Mouse (Mus musculus): Measurements from ENCODE around the gene Smarca4. TPM values are rescaled to one million over a fixed set of nuclear protein-coding genes. Genes with fewer than 3 reads are reported as not detected.

Gene Smarca4
- total RNA-seq (2023): 87.8 TPM

DNA sequence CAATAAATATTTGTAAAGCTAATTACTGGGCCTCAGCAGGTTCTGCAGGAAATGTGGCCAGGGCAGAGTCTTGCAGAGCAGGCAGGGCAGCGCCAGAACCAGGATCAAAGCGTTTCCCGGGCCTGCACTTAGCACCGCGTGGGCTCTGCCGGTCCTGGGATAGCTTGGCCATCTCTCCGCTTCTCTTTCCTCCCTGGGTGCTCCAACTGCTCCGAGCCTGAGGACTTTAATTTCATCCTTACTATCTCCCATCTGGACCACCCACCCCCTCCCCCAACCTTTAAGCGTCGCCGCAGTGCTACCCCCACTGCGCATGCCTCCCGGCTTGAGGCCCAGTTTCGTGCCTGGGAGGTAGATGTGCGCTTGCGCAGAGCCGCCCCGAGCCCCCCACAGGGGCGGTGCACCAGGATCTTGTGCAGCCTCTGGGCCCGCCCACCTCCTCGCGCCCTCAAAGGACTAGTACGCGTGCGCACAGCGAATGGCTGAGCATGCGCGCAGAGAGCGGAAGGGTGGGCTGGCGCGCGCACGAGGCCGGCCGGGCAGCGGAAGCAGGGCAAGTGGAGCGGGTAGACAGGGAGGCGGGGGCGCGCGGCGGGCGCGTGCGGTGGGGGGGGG, at the start of gene Smarca4:
TSS of gene Smarca4 (plus strand) at position 553 of the 615 bp plus-strand sequence.

DNA sequence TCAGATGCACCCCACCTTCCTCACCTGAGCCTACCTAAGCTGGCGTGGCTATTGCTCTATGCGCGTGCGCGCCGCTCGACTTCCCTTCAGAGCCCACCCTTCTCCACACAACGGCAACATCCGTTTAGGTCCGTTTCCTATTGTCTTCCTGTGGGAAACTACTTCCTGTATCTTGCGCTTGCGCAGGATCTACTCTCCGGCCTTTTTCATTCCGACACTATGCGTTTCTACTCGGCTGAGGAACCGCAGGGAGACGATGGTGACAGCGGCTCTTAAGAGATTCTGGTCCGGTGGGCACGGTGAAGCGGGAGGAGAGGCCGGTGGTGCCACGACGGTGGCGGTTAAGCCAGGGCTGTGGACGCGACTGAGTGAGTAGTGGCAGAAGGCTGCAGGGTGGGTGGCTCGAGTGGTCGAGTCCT, 23.3 kb upstream of the Smarca4 start, which contains the start of the genes Timm29 and Yipf2:
TSS of gene Timm29 (plus strand) at position 20 of the 419 bp plus-strand sequence.
TSS of gene Yipf2 (minus strand) at position 126 of the 419 bp plus-strand sequence.

DNA sequence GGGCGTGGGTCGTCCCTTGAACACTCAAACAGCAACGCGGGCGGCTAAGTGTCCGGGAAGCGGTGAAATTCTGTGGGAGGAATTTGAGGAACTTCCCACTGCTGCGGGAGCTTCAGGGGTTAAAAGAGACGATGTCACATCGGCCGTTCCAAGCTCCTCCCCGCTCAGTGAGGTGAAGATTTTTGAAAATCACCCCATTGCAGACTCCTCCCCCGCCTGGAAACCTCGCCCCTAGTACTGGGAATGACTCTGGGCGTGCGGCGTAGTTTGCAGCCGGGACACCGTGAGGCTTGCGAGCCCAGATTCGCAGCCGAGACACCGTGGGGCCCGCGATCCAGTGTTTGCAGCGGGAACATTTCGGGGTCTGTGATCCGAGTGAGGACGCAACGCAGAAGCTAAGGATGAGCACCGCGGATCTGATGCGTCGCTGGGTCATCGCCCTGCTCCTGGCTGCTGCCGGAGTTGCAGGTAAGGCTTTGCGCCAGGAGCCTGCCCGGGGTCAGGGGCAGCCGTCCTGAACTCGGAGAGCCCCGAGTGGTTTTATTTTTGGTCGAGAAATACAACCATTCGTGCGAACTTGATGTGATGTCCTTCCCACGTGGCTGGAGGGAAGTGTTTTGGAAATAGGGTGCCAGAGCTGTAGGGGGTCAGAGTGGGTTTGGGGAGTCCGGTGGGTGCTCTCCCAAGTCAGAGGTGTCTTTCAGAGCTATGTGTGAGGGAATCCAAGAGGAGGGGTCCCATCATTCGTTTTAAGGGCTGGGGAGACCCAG, 107.6 kb downstream of the Smarca4 start, which contains the start of gene Ldlr:
TSS of gene Ldlr (plus strand) at position 107 of the 770 bp plus-strand sequence.

Other genes with a start within 250 kb of the Smarca4 start
- gene Ilf3, start 248.3 kb upstream of the Smarca4 start, total RNA-seq (2023): 101 TPM
- gene Qtrt1, start 204.3 kb upstream of the Smarca4 start, total RNA-seq (2023): 79.3 TPM
- gene Dnm2, start 191.3 kb upstream of the Smarca4 start, total RNA-seq (2023): 352 TPM
- 3.1 TPM for gene Tmed1, start 105.9 kb upstream of the Smarca4 start, total RNA-seq (2023)
- gene AB124611, start 90.0 kb upstream of the Smarca4 start, total RNA-seq (2023): 98.0 TPM
- gene Carm1, start 69.3 kb upstream of the Smarca4 start, total RNA-seq (2023): 73.5 TPM
- 26.6 TPM for gene Timm29, start 23.4 kb upstream of the Smarca4 start, total RNA-seq (2023)
- gene Yipf2, start 23.3 kb upstream of the Smarca4 start, total RNA-seq (2023): 8.5 TPM
- gene Ldlr, start 107.3 kb downstream of the Smarca4 start, total RNA-seq (2023): 24.1 TPM
- 2.7 TPM for gene Spc24, start 144.1 kb downstream of the Smarca4 start, total RNA-seq (2023)
- not detected for gene Kank2, start 182.6 kb downstream of the Smarca4 start, total RNA-seq (2023)
- not detected for gene Angptl8, start 219.3 kb downstream of the Smarca4 start, total RNA-seq (2023)
- 7.0 TPM for gene Dock6, start 236.5 kb downstream of the Smarca4 start, total RNA-seq (2023)

All from CD8-positive naive resting alpha-beta T cell, adult 57 days (primary cell).